Mouse (Mus musculus) cerebellum, postnatal 14 days (tissue): Measurements from ENCODE around the gene Irf2bpl.

Experiments used
- DNase-seq, 2 experiments: peaks; one replicate each; pipeline ENCODE4 v3.0.0; 2021; ENCODE audit warnings: mixed read lengths in 2 of 2

Irf2bpl gene

DNA sequence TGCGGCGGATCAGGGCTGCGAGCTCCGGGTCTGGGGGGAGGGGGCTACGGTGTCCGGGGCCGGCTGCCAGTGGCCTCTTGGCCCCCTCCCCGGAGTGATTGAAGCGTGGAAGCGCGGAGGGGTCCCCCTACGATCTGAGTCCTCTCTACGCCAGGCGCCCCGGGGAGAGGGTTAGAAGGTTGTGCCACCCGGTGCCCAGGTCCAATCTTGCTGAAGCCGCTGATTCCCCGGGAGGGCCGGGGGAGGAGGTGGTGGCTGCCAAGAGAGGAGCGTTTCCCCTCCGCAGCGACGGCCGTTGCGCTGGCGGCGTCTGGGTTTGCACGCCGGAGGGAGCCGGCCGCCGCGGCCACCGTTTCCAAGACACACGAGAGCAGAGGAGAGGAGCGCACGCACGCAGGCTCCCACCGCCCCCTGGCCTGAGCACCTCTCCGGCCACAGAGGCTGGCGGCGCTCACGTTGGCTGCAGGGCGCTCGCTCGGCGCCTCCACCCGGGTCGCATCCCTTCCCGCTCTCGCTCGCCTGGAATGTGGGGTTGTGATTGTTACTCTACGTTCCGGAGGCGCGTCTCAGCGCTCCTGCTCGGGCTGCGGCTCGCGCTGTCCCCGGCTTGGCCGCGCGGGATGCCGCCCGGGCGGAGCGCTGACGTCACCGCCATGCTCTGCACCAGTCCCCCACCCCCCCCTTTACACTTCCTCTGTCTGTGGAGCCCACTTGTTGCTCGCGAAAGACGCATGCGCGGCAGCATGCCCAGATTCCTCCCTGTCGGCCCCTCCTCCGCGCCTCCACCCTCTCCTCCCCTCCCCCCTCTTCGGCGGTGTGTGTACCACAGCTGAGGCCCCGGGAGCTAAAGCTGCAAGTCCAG lies at the start of gene Irf2bpl:
Gene Irf2bpl, minus strand, starts transcription at position 602 of the 862 bp plus-strand sequence.
- peak; percentile 100 for DNase-seq

DNA sequence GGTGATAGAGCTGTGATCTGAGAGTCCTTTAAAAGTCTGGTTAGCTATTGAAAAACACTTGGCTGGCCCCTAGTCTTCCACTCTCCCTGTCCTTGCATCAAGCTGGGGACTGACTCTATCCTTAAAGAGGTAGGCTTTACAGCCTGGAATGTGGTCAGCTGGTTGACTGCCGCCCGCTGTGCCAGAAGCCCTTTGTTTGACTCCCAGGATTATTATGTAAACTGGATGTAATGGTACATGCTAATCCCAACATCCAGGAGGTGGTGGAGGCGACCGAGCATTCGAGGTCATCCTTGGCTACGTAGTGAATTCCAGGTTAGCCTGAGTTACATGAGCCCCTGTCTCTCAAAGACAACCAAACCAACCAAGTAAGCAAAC lies 48.0 kb upstream of the Irf2bpl start:
- no peak for DNase-seq

DNA sequence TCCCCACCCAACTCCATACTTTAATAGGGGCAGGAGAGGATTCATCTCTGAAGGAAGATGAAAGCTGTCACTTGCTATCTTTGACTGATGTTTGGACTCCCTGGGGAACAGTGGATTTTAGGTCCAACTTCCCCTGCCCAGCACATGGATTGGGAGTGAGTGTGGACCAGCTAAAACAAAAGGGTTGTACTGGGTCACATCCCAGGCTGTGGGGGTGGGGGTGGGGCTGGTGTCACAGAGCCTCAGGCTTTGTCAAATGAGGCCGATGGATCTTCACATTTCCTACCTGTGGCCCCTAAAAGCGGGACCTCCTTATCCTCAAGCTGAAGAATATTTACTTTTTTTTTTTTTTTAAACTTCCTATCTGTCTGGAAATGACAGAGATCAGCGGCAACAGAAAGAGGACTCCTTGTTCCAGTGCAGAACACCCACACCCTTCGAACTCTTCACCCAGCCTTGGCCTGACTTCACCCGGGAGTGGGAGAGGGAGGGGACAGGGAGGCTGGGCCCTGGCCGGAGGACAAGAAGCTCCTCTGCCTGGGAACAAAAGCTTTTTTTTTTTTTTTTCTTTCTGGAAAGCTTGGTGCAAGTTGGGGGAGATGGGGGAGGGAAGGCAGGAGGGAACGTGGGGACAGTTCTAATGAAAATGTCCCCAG lies 47.4 kb upstream of the Irf2bpl start:
- no peak for DNase-seq

DNA sequence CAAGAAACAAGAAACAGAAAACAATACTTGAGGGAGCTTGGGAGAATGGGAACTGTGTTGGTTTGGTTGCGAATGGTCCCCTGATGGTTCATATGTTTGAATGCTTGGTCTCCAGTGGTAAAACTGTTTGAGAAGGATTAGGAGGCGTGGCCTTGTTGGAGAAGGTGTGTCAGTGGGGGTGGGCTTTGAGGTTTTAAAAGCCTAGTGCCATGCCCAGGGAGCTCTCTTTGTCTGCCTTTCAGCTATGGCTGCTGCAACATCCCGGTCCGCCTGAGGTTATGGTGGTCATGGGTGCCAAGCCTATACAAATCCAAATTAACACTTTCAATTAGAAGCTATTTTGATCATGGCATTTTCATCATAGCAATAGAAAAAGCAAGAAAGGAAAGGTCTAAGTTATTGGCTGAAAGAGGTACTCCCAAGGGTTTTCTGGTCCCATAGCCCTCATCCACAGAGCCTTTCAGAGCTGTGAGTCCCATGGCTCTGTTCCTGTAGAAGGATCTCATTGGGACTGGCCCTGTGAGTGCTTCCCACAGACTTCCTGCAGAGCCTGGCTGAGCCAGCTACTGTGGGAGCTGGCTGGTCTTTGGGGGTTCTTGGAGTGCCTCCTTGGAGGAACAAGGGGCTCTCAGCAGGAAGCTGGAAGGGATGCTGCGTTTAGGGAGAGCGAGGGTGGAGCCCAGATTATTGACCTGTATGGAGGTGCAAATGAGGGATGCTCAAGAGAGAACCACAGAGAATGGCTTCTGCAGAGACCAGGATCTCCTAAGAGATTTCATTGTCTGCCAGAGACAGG lies 46.5 kb upstream of the Irf2bpl start:
- DNase-seq, result no peak

DNA sequence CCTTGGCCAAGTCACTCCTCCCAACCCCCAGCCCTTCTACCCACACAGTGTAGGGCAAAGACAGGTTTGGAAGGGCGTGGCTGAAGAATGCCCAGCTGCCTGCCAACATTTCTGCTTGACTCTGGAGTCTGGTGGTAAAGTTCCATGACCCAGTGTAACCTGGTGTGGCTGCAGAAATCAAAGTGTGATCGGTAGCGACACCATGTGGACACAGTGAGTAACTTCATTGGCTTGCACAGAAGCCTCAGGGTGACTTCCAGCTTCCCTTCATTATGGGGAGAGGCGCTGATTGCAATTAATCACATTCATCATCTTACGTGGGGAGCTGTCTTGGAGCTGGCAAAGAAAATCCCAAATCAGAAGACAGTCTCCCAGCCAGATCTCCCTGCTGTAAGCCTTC lies 39.2 kb upstream of the Irf2bpl start:
- DNase-seq, result peak; percentile 89 to 91

DNA sequence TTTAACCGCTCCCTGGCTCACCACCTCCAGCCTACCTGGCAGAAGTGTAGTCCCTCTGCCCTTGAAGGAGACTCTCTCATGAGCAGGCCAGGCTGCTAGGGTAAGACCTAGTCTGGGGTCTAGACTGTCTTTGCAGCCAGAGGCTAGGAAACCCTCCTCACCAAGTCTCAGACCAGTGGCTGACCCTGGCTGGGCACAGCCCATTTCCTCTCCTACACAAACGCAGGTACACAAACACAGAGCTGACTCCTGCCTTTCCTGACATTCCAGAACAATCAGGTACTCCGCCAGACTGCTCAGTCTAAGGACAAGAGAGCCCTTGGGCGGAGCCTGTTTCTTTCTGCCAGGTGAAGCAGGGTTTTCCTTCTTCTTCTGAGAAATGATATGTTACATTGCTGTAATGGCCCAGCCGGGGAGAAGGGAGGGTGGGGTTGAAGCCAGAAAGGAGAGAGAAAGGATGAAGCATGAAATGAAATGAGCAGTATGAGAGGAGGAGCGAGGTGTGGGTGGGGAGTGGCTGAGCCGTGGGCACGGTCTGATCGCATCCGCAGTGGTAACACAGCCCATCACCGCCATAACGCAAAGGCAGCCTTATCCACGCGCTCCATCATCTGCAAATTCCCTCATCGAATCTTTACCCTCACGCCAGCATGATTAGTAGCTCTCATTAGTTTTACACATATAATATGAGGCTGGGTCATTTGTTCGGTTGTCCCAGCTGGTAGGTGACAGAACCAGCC lies 34.6 kb upstream of the Irf2bpl start:
- no peak for DNase-seq

DNA sequence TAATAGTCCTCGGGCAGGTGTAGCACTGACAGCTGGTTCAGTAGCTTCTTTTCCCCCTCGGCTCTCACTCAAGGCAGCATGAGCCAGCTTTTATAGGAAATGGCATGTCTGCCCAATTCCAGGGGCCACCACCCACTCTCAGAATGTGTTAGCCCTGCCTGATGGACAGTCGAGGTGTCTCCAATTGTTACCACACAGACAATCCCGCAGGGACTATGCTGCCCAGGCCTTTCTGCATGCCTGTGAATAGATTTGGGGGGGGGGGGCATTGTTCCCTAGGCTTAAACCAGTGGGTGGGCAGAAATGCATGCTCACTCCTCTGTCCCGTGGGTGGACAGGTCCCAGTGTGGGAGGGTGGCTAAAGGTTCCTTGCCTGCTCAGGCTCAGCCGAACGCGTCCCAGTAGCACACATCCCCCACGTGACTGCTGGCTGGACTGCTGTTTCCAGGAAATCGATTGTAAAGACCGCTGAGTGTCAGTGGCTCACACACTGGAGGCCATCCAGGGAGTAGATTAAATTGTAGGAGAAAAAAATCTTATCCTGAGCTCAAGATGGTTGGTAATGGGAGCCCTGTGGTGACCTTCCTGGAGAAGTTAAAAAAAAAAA lies 33.9 kb upstream of the Irf2bpl start:
- peak in 1 of 2 experiments; percentile 52 for DNase-seq

DNA sequence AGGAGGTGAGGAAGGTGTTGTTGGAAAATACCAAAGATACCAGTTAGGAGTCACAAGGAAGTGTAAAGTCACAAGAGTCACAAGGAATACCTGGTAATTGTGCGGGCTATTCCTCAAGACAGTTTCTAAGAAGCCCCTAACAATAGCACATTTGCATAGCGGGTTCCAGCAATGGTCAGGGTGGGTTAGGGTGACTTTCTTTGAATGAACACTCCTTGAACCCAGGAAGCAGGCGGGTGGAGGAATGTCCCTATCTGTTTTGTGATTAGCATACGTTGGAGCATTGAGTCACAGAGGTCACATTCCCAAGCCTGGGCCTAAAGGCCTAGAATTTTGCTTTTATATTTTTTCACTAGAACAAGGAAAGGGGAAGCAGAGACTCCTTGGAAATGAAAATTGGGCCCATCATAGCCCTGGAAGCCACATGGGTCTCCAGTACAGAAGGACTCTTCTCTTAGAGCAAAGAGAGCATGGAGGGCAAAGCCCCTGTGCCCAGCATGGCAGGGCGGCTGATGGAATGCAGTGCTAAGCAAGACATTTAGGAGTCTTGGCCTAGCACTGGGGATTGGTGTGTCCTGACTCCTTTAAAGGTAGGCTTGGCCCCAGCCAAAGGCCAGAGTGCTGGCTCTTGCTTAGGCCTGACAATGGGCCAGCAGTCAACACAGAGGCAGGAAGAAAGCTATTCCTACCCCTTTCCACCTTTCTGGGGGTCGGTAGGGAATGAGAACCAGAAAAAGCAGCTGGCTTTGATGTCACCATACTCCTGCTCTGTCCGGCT lies 32.4 kb upstream of the Irf2bpl start:
- peak in 1 of 2 experiments; percentile 40 for DNase-seq

DNA sequence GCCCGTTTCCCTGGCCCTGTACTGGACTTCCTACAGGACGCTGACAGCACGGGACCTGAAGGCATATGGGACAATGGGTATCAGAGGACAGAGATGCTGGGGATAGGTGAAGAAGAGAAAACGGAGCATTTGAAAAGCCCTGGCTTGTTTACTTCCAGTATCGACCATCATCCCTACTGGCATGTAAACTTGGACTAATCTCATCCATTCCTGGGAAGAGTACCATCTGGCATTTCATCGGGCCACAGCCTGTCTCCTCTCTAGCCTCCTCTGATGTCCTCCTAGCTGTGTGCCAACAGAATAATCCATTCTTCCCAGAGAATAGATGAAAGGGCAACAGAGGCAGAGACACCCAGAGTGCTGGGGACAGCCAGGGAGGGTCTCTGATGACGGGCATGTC lies 31.0 kb upstream of the Irf2bpl start:
- peak; percentile 70 to 82 for DNase-seq

DNA sequence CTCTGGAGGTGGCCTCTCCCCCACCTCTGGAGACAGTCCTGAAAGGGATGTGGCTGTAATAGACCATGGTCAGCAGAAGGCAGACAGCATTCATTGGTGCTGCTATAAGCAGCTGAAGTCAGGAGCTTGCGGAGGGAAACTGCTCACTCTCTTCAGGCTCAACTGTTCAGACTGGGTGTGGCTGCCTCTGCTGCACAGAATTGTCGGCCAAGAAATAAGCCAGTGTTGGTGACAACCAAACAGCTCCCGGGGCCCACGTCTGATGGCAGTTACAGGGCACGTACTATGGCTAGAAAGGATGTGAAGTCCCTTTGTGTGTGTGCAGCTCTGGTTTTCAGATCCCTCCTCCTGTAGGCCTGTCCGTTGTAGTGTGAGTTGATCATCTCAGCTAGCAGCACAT lies 30.2 kb upstream of the Irf2bpl start:
- DNase-seq, result peak in 1 of 2 experiments; percentile 37

DNA sequence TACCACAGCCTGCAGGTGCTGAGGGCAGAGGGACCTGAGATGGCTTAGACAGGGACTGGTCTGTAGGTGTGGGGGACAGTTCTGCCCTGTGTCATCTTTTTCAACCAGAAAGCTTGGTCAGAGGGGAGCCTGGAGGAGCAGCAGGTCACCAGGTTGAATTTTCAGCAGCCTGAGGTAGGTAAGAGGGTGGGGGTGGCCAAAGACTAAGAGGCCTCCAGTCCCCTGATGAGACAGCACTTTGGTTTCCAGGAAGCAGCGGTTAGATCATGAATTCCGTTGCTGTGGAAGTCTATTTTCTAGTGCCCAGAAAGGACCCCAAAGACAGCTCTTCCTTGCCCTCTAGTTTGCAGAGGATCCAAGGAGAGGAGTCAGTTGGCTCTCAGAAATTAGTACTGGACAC lies 29.8 kb upstream of the Irf2bpl start:
- peak in 1 of 2 experiments; percentile 21 for DNase-seq

DNA sequence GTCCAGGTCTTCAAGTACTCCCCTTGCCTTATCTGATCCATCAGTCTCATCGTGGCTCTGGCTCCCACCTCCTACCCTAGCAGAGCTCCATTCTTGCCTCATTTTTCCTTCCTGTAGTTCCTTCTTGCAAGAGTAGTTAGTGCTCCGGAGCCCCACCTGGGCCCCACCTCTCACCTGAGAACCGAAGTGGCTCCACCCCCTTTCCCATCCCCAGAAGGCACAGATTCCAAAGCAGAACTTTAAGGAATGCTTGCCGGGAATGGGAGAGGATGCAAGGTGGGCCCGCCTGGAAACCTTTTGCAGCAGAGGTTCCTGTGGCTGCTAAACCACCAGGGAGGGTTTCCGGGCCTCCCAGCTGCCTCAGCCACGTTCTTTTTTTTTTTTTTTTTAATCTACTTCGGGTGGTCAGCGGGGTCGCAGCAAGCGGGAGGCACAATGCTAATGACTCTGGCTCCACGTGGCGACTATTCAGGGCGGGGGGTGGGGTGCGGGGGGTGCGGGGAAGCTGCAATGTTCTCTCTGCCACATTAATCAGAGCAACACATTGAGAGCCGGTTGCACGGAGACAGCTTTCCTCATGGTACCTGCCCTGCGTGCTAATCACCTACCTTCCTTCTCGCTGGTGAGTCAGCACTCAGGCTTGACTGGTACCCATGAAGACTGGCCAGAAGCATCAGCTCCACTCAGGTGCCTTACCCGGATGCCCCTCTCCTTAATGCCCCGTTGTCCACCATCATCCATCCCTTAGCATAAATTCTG lies 27.9 kb upstream of the Irf2bpl start:
- DNase-seq, result peak in 1 of 2 experiments; percentile 18

DNA sequence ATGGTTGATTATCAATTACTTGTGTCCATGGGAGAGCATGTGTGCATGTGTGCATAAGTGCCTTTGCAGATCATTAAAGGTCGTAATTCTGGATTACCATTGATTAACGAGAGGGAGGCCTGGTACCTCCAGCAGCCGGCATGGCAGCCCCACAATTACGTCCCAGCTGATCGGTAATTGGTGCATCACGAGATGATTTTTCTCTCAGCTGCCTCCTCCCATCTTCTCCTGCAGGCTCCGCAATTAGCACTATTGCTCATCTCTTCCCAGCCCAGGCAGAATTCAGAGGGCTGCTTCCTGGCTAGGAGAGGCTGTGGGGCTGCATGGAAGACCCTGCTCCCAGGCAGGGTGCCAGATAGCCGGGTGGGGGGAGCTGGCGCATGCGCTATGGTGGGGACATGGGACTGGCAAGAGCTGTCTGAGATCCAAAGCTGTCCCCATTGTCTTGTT lies 26.9 kb upstream of the Irf2bpl start:
- peak; percentile 91 to 92 for DNase-seq

DNA sequence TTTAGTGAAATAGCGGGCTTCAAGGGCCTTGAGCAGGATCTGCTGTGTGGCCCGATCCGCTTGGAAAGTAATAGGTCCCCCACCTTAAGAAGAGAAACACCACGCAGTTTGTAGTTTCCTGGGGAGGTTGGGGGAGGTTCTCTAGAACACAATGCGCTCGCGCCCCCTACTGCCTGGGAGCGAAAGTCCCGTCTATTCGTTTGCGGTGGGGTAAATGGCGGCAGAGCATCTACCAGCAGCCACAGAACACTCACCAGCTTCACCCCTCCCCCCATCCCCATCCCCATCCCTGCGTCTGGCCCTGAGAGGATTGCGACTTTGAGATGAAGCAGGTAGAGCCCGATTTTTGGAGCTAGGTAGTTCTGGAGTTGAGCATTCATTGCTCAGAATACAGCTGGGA lies 21.8 kb upstream of the Irf2bpl start:
- DNase-seq, result peak; percentile 90

DNA sequence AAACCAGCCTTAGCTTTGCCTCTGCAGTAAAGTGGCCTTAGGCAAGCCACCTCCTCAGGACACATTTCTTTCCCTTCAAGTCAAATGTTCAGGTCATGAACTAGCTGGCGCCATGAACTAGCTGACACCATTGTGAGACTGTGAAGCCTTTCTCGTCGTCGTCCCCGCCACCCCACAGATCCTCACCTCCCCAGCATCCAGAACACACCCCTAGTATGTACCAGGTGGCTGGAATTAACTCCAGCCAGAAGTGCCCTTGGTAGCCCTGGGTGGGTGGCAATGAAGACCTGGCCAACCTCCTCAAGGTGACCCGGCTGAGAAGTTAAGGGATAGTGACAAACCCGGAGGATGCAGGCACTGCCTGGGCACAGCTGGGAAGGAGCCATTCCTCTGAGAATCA lies 21.3 kb upstream of the Irf2bpl start:
- DNase-seq, result no peak

DNA sequence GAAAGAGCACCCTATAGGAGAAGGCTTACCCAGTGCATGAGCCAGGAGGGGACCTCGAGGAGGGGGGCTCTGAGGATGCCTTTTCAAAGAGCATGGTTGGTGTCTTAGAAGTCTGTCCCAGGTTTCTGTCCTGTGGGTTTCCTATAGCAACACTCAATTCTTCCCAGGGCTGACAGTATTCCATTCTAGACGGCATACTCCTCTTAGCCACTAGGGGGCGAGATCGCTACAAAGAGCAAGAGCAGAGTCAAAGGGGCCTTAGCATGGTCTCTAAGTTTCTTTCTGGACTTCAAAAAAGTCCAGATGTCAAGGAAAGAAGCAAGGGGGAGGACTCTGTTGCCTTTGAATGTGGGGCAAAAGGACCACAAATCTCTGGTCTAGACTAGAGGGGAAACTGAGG lies 20.6 kb upstream of the Irf2bpl start:
- peak; percentile 76 to 80 for DNase-seq

DNA sequence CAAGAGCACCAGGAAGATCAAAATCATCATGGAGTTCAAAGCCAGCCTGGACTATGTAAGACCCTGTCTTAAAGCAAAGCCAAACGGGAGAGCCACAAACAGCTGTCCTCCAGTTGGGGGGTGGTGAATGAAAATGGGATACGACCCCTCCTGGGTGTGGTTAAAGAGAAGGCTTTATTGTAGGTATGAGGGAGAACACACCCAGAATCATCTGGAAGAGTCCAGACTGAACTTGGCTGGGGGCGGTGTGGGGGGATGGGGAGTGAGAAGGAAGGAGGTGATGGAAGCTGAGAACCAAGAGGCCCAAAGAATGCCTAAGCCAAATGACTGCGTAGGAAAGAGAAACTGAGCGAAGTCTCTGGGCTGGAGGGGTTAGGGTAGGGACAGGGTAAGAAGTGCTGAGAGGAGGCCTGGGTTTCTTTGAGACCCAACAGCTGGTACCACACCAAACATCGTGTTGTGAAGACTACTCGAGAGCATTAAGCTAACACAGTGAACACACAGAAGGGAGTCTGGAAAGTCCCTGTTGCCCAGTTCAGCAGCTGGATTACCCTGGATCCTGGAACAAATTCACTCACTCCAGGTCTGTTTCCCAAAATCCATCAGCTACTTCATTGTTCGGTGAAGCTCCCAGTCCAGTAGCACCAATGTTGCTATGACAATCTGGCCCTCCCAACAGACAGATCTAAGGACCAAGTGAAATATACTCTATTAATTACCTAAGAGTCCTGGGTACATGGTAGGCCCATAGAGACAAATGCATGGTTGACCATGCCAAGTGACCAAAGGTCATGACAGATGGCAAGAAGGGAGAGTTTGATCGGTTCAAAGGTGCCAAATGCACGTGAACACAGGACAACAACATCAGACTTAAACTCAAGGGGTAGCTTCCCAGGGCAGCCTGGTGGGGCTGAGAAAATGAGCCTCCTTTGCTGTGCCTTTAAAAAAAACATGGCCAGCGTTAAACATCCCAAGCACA lies 19.5 kb upstream of the Irf2bpl start:
- DNase-seq, result no peak

DNA sequence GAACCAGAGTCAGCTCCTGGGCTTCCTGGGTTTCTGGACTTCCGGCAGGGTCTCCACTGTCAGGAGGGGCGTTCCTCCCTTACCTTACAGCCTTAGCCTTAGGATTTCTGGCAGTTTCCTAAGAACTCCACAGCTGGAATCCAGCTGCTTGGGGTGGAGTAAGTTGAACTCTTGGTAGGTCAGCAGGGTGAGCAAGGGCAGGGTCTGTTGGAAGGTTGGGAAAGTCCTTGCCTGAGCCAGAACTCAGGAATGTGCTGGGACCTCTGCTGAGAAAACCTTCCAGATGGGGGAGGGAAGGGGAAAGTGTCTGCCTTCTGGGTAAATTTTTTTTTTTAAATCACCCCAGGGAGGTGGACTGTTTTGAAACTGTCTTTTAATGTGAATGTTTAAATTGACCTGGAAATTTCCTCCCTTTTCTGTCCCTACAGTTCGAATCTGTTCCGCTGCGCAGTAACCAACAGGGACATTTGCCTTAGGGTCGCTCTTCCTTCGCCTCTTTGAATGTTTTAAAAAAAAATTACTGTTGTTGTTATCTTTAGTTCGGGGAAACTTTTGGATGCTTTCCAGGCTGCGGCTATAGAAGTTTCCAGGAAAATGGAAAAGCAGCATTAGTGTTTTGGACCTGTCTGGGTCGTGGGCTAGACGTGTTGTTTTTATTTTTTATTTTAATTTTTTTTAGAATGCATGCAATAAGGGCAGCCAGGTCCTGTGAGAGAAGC lies 15.0 kb upstream of the Irf2bpl start:
- no peak for DNase-seq

DNA sequence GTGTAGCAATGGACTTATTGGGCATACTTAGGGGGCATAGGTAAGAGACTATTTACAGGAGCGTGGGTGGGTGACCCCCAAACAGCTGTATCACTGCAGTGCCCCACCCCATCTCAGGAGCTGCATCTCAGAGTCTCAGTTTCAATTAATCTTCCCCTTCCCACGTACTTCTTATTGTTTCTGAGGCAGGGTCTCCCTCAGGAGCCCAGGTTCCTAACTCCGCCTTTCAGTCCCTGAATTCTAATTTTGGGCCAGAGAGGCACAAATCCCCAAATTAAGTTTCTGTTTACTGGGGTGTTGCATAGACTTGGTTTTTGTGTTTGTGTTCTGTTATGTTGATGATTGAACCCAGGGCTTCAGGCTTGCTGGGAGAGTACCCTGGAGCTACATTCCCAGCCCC lies 13.8 kb upstream of the Irf2bpl start:
- no peak for DNase-seq
